Mouse (Mus musculus): ENCODE results near the gene Hs3st1. TPM values are rescaled to one million over a fixed set of nuclear protein-coding genes. Genes with fewer than 3 reads are reported as not detected.
"Not testable (repeated sequence)": the region's sequence is repeated elsewhere in the genome, so short reads cannot be mapped to it uniquely, and the experiment has no call there.

The Hs3st1 gene
- 0.81 and 0.84 TPM in 2 replicates for total RNA-seq (2012; rRNA removed)
- total RNA-seq (2014; rRNA removed), result 2.7 and 2.8 TPM in 2 replicates
- 2.8 and 2.9 TPM in 2 replicates for polyA plus RNA-seq (2012; ENCODE audit: insufficient read length, low read depth)

GRCm38 (mm10) chr5:39755375-39755774 is at the start of gene Hs3st1:
Gene Hs3st1 (minus strand): TSS chr5:39755475.
- H3K36me3 ChIP-seq (replicated peaks in 1 of 2; ENCODE audit: control insufficient read depth in 1 of 2, insufficient read depth in 1 of 2, low read length in 1 of 2); H3K27ac ChIP-seq (ENCODE audit: insufficient read depth, low read depth); H3K9ac ChIP-seq (ENCODE audit: insufficient read depth, low read depth); H3K9me3 ChIP-seq (replicated peaks; ENCODE audit: low read length); H3K4me3 ChIP-seq (replicated peaks in 1 of 3; ENCODE audit: low read depth in 2 of 3, low read length in 2 of 3, poor library complexity in 1 of 3); DNase-seq (ENCODE audit: extremely low read depth); H3K79me2 ChIP-seq (replicated peaks; ENCODE audit: control insufficient read depth, extremely low read depth, insufficient read depth, poor library complexity, severe bottlenecking); H3K4me2 ChIP-seq (ENCODE audit: insufficient read depth, low read depth, poor library complexity, severe bottlenecking); in situ Hi-C loops (cut with MboI; ENCODE audit: low pct_ligation_motif_present, low pct_unique_long_range_greater_than_20kb, low sequenced_read_pairs); H3K27me3 ChIP-seq (replicated peaks); dilution Hi-C loops (cut with MboI; ENCODE audit: extremely low pct_ligation_motif_present, extremely low pct_unique_long_range_greater_than_20kb, low sequenced_read_pairs); H3K4me1 ChIP-seq (ENCODE audit: control insufficient read depth in 1 of 2, insufficient read depth in 2 of 2): not testable (repeated sequence)

GRCm38 (mm10) chr5:39804663-39805062 is 49.4 kb upstream of the Hs3st1 start:
- dilution Hi-C loops (cut with MboI; ENCODE audit: extremely low pct_ligation_motif_present, extremely low pct_unique_long_range_greater_than_20kb, low sequenced_read_pairs) (no loop called here), in situ Hi-C loops (cut with MboI; ENCODE audit: low pct_ligation_motif_present, low pct_unique_long_range_greater_than_20kb, low sequenced_read_pairs) (no loop called here)
- no peaks in the 10 kb centered on the region for H3K9me3 ChIP-seq (replicated peaks; ENCODE audit: low read length)
- TF ChIP-seq MAZ (IDR thresholded peaks at IDR 0.05; ENCODE audit: low read depth, low read length), result no peak
- no peak for TF ChIP-seq MAX (IDR thresholded peaks at IDR 0.05; ENCODE audit: low read length)
- TF ChIP-seq TCF12 (IDR thresholded peaks at IDR 0.05; ENCODE audit: low read depth, low read length), result no peak
- no peak for TF ChIP-seq MYC (IDR thresholded peaks at IDR 0.05; ENCODE audit: low read depth, low read length)
- TF ChIP-seq MAFK (IDR thresholded peaks at IDR 0.05; ENCODE audit: insufficient replicate concordance, low read length), result no peak
- no peak for TF ChIP-seq ZC3H11A (IDR thresholded peaks at IDR 0.05; ENCODE audit: low read depth, low read length)
- TF ChIP-seq IRF4 (IDR thresholded peaks at IDR 0.05; ENCODE audit: low read depth, low read length), result no peak
- no peak overlapping the region for H3K4me2 ChIP-seq (ENCODE audit: insufficient read depth, low read depth, poor library complexity, severe bottlenecking)
- H3K27ac ChIP-seq (ENCODE audit: insufficient read depth, low read depth), result no peak overlapping the region
- no peak overlapping the region for H3K4me3 ChIP-seq (replicated peaks in 1 of 3; ENCODE audit: low read depth in 2 of 3, low read length in 2 of 3, poor library complexity in 1 of 3)
- H3K79me2 ChIP-seq (replicated peaks; ENCODE audit: control insufficient read depth, extremely low read depth, insufficient read depth, poor library complexity, severe bottlenecking), result no peaks in the 10 kb centered on the region
- H3K9ac ChIP-seq (ENCODE audit: insufficient read depth, low read depth), result no peak overlapping the region
- H3K27me3 ChIP-seq (replicated peaks), result no peaks in the 10 kb centered on the region
- DNase-seq (ENCODE audit: extremely low read depth), result peak; percentile 3
- no peaks in the 10 kb centered on the region for H3K4me1 ChIP-seq (ENCODE audit: control insufficient read depth in 1 of 2, insufficient read depth in 2 of 2)
- H3K36me3 ChIP-seq (replicated peaks in 1 of 2; ENCODE audit: control insufficient read depth in 1 of 2, insufficient read depth in 1 of 2, low read length in 1 of 2), result no peaks in the 10 kb centered on the region

GRCm38 (mm10) chr5:39803941-39804340 is 48.7 kb upstream of the Hs3st1 start:
- H3K4me2 ChIP-seq (ENCODE audit: insufficient read depth, low read depth, poor library complexity, severe bottlenecking), result no peak overlapping the region
- H3K4me1 ChIP-seq (ENCODE audit: control insufficient read depth in 1 of 2, insufficient read depth in 2 of 2), result no peaks in the 10 kb centered on the region
- H3K79me2 ChIP-seq (replicated peaks; ENCODE audit: control insufficient read depth, extremely low read depth, insufficient read depth, poor library complexity, severe bottlenecking), result no peaks in the 10 kb centered on the region
- H3K27ac ChIP-seq (ENCODE audit: insufficient read depth, low read depth), result no peak overlapping the region
- dilution Hi-C loops (cut with MboI; ENCODE audit: extremely low pct_ligation_motif_present, extremely low pct_unique_long_range_greater_than_20kb, low sequenced_read_pairs), result no loop called here
- H3K9me3 ChIP-seq (replicated peaks; ENCODE audit: low read length), result no peaks in the 10 kb centered on the region
- no peaks in the 10 kb centered on the region for H3K36me3 ChIP-seq (replicated peaks in 1 of 2; ENCODE audit: control insufficient read depth in 1 of 2, insufficient read depth in 1 of 2, low read length in 1 of 2)
- in situ Hi-C loops (cut with MboI; ENCODE audit: low pct_ligation_motif_present, low pct_unique_long_range_greater_than_20kb, low sequenced_read_pairs), result no loop called here
- H3K4me3 ChIP-seq (replicated peaks in 1 of 3; ENCODE audit: low read depth in 2 of 3, low read length in 2 of 3, poor library complexity in 1 of 3), result no peak overlapping the region
- DNase-seq (ENCODE audit: extremely low read depth), result no peak
- no peaks in the 10 kb centered on the region for H3K27me3 ChIP-seq (replicated peaks)
- TF ChIP-seq ZKSCAN1 (IDR thresholded peaks at IDR 0.05; ENCODE audit: borderline replicate concordance, low read depth, low read length) (no peak), SMC3 (IDR thresholded peaks at IDR 0.05; ENCODE audit: low read depth, low read length) (no peak), ETS1 (conservative IDR thresholded peaks at IDR 0.05; ENCODE audit: low read depth, low read length) (no peak), MAX (IDR thresholded peaks at IDR 0.05; ENCODE audit: low read length) (no peak), EP300 (IDR thresholded peaks at IDR 0.05; ENCODE audit: low read length) (no peak), E2F4 (IDR thresholded peaks at IDR 0.05; ENCODE audit: insufficient replicate concordance, low read depth, low read length) (no peak), CTCF (conservative IDR thresholded peaks at IDR 0.05 in 1 of 2, IDR thresholded peaks at IDR 0.05 in 1 of 2; ENCODE audit: low read depth in 2 of 2, low read length in 2 of 2) (no peak), TBP (conservative IDR thresholded peaks at IDR 0.05; ENCODE audit: low read depth, low read length) (no peak), RAD21 (IDR thresholded peaks at IDR 0.05; ENCODE audit: low read depth, low read length) (no peak), BHLHE40 (IDR thresholded peaks at IDR 0.05; ENCODE audit: low read depth, low read length) (no peak), SIN3A (IDR thresholded peaks at IDR 0.05; ENCODE audit: low read length) (no peak), MAZ (IDR thresholded peaks at IDR 0.05; ENCODE audit: low read depth, low read length) (no peak), RCOR1 (conservative IDR thresholded peaks at IDR 0.05; ENCODE audit: low read depth, low read length) (no peak), PAX5 (IDR thresholded peaks at IDR 0.05; ENCODE audit: low read length) (no peak), HCFC1 (IDR thresholded peaks at IDR 0.05; ENCODE audit: low read depth, low read length) (no peak), JUN (IDR thresholded peaks at IDR 0.05; ENCODE audit: insufficient read depth, low read depth, low read length) (no peak), TCF12 (IDR thresholded peaks at IDR 0.05; ENCODE audit: low read depth, low read length) (no peak), GABPA (IDR thresholded peaks at IDR 0.05; ENCODE audit: insufficient replicate concordance, low read depth, low read length) (no peak), IRF4 (IDR thresholded peaks at IDR 0.05; ENCODE audit: low read depth, low read length) (no peak), NRF1 (IDR thresholded peaks at IDR 0.05; ENCODE audit: low read depth, low read length) (no peak)
- H3K9ac ChIP-seq (ENCODE audit: insufficient read depth, low read depth), result no peak overlapping the region

Measured in CH12.LX (cell line).